Mouse (Mus musculus): ENCODE measurements around the gene Samd5. TPM values are rescaled to one million over a fixed set of nuclear protein-coding genes. Genes with fewer than 3 reads are reported as not detected.
A peak's percentile ranks its signal among the peaks of the same experiment; 100 is the strongest.

Samd5 gene
- polyA plus RNA-seq, 1 experiment from 2014 or later: 4.6 TPM

DNA sequence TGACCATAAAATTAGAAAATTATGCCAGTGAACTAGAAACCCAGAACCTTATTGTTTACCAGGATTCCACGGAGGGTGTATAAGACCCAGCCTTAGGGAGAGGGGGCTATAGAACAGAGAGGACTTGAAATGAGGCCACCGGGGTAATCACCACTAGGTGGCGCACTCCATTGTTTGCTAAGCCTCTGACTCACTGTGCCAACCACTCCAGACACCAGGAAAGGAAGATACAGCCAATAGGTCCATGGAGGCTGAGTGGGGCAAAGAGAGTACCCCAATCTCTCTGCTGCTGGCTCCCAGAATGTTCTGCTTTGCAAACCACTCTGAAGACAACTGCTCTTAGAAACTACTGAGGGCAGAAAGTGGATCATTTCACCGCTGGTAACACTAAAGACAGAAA is 99.4 kb downstream of the Samd5 start:
- no peaks in the 10 kb centered on the region for H3K27me3 ChIP-seq (ENCODE audit: control insufficient read depth, insufficient read depth, low read length)
- no peak overlapping the region for H3K4me2 ChIP-seq (ENCODE audit: low read depth)
- no peaks in the 10 kb centered on the region for H3K36me3 ChIP-seq (ENCODE audit: control insufficient read depth, insufficient read depth, low read length)
- no peak overlapping the region for H3K4me3 ChIP-seq (ENCODE audit: low read depth, low read length)
- H3K9ac ChIP-seq (ENCODE audit: low read length): no peak overlapping the region
- no peak overlapping the region for H3K27ac ChIP-seq (ENCODE audit: low read depth, low read length)
- peak; percentile 65; the same call in 1 of the 2 replicates for ATAC-seq (ENCODE audit: insufficient read depth, low FRiP score, low TSS enrichment)
- DNase-seq (ENCODE audit: low spot score): peak; percentile 52
- no peaks in the 10 kb centered on the region for H3K9me3 ChIP-seq (ENCODE audit: control insufficient read depth, low read length)
- no peaks in the 10 kb centered on the region for H3K4me1 ChIP-seq (ENCODE audit: control insufficient read depth, insufficient read depth, low read length)
- 28% methylated on average over 4 of the region's 4 CpGs for WGBS

DNA sequence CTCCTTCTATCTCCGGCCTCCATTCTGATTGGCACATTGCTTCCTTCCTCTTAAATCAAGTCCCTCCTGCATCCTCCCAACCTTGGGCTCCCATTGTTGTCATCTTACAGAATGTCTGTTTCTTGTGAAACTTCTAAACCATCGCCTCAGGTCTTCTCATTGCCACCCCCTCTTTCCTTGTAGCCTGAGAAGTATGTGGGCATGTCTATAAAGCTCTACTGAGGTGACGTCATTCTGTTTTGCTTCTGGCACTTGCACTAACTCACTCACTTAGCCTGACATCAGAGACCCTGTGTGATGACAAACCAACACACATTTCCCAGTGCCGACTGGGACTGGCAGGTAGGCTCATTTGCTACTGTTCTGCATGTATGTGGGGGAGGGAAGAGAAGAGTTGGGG is 100.9 kb downstream of the Samd5 start:
- DNase-seq (ENCODE audit: low spot score): no peak
- no peak overlapping the region for H3K27ac ChIP-seq (ENCODE audit: low read depth, low read length)
- H3K4me1 ChIP-seq (ENCODE audit: control insufficient read depth, insufficient read depth, low read length): no peaks in the 10 kb centered on the region
- H3K4me3 ChIP-seq (ENCODE audit: low read depth, low read length): no peak overlapping the region
- 83% methylated on average over 4 of the region's 4 CpGs for WGBS
- H3K9ac ChIP-seq (ENCODE audit: low read length): no peak overlapping the region
- no peak for ATAC-seq (ENCODE audit: insufficient read depth, low FRiP score, low TSS enrichment)
- H3K4me2 ChIP-seq (ENCODE audit: low read depth): no peak overlapping the region
- no peaks in the 10 kb centered on the region for H3K36me3 ChIP-seq (ENCODE audit: control insufficient read depth, insufficient read depth, low read length)
- no peaks in the 10 kb centered on the region for H3K9me3 ChIP-seq (ENCODE audit: control insufficient read depth, low read length)
- H3K27me3 ChIP-seq (ENCODE audit: control insufficient read depth, insufficient read depth, low read length): no peaks in the 10 kb centered on the region

Other genes with a start within 250 kb of the Samd5 start
- gene Stxbp5, start 225.9 kb upstream of the Samd5 start, polyA plus RNA-seq (2014; fragmentation: Nextera tagmentation; extraction: Ambion mirVana): 5.5 and 6.7 TPM in 2 replicates

All from neural tube, embryonic 11.5 days (tissue).